Mouse (Mus musculus): Measurements from ENCODE around the gene Lrrc28. TPM values are rescaled to one million over a fixed set of nuclear protein-coding genes. Genes with fewer than 3 reads are reported as not detected.
A peak's percentile ranks its signal among the peaks of the same experiment; 100 is the strongest.

Gene Lrrc28
- total RNA-seq, 2 experiments from 2014 or later: 36.9 to 38.1 TPM

DNA sequence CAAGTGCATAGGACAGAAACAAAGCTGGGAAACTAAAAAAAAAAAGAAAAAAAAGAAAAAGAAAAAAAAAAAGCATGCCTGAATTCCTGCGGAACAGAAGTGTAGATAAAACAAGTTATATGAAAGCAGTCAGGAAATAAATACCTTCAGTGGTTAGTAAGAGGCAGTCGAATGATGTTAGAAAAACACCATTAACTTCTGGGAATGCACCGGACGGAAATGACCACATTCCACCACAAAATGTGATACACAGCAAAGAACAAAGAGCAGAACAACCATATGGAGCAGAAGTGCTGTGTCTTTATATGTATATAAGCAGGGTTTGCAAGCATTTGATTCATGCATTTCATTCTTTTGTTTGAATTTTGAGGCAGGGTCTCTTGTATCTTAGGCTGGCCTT, 28.2 kb downstream of the Lrrc28 start:
- no peak for DNase-seq (ENCODE audit: extremely low spot score in 1 of 2, low spot score in 2 of 2)
- no peak for TF ChIP-seq CTCF (IDR thresholded peaks at IDR 0.05)
- H3K4me3 ChIP-seq: no peak overlapping the region
- intact Hi-C loops (cut with DNase I): loop anchor here (5.0 kb wide), 1 partner anchor 50 kb away; no protein-coding TSS in a partner anchor
- H3K27ac ChIP-seq: no peak overlapping the region

GRCm38 (mm10) chr7:67614464-67614861, 30.6 kb downstream of the Lrrc28 start:
- intact Hi-C loops (cut with DNase I): no loop called here
- TF ChIP-seq CTCF (IDR thresholded peaks at IDR 0.05): no peak
- no peak overlapping the region for H3K27ac ChIP-seq
- DNase-seq (ENCODE audit: extremely low spot score in 1 of 2, low spot score in 2 of 2): peak in 1 of 2 experiments; percentile 3
- no peak overlapping the region for H3K4me3 ChIP-seq

DNA sequence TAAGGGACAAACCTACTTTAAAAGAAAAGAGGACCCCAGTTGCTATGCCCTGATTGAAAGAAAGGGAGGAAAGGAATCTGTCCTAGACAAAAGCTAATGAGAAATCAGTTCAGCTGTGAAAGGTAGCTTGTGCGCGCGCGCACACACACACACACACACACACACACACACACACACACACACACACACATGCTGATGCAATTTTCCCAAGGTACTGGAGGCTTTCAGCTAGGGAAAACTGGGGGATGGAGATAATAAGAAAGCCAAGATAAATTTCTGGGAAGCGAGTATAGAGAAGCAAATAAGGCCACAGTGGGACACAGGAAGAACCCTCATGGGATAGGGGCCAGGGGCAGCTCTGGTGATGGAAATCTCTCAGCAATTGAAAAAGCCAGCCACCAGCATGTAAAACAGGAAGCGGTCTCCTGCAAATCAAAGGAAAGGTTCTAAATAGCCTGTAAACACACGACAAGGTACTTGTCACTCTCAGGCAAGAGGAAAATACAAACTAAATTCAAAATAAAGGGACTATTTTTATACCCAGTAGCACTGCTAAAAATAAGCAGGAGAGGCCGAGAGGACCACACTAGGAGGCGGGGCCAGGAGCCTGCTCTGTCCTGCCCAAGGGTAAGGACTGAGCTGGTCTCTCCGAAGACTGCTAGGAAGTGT, 31.1 kb downstream of the Lrrc28 start:
- H3K27ac ChIP-seq: no peak overlapping the region
- intact Hi-C loops (cut with DNase I): no loop called here
- DNase-seq (ENCODE audit: extremely low spot score in 1 of 2, low spot score in 2 of 2): peak in 1 of 2 experiments; percentile 6
- TF ChIP-seq CTCF (IDR thresholded peaks at IDR 0.05): no peak
- no peak overlapping the region for H3K4me3 ChIP-seq

DNA sequence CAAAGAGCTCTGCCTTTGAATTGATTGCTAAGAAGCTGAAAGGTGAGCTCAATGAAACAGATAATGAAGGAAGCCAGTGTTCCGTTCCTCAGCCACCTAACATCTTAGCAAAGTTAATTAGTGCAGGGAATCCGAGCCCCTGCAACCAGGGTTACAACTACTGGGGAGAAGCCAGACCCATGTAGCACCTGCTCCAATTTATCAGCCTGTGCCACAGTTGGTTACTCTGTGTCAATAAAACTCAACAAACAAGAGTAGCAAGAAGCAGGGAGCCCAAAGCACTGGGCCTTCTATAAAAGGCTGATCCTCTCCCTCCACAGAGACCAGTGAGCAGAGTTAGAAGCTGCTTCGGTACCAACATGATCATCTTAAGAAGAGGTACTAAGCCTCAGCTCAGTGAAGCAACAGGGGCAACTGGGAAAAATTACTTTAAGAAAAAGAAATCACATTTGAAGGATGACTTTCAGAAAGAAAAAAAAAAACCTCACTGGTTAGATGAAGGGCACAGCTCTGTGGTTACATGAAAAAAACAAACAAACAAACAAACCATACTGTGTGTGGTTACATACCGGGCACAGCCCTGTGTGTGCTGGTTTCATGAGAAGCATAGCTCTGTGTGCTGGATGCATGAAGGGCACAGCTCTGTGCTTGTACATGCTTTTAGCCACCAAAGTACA, 36.6 kb downstream of the Lrrc28 start:
- Histone ChIP-seq H3K4me3 (no peak overlapping the region), H3K27ac (no peak overlapping the region)
- DNase-seq (ENCODE audit: extremely low spot score in 1 of 2, low spot score in 2 of 2): no peak
- TF ChIP-seq CTCF (IDR thresholded peaks at IDR 0.05): no peak
- intact Hi-C loops (cut with DNase I): no loop called here

GRCm38 (mm10) chr7:67607669-67608347, 37.3 kb downstream of the Lrrc28 start:
- no peak overlapping the region for H3K27ac ChIP-seq
- intact Hi-C loops (cut with DNase I): no loop called here

DNA sequence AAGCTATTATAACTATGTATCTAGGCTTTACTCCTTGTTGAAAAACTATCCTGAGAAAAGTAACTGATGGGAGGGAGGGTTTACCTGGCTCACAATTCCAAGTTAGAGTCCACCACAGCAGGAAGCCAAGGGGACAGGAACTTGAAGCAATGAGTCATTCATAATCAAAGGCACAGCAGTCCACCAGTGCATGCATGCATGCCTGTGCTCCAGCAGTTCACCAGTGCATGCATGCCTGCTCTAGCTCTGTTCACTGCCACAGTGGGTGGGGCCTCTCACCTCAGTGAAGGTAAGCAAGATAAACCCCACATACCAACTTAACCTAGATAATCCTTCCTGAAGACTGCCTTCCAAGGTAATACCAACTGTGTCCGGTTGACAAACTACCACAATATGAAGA, 38.8 kb downstream of the Lrrc28 start:
- Histone ChIP-seq H3K27ac (no peak overlapping the region), H3K4me3 (no peak overlapping the region)
- no peak for TF ChIP-seq CTCF (IDR thresholded peaks at IDR 0.05)
- no peak for DNase-seq (ENCODE audit: extremely low spot score in 1 of 2, low spot score in 2 of 2)
- intact Hi-C loops (cut with DNase I): no loop called here

More at GRCm38 (mm10) chr7:67607669-67608347, 37.3 kb downstream of the Lrrc28 start:
- no peak overlapping the region for H3K4me3 ChIP-seq
- no peak for DNase-seq (ENCODE audit: extremely low spot score in 1 of 2, low spot score in 2 of 2)
- no peak for TF ChIP-seq CTCF (IDR thresholded peaks at IDR 0.05)

DNA sequence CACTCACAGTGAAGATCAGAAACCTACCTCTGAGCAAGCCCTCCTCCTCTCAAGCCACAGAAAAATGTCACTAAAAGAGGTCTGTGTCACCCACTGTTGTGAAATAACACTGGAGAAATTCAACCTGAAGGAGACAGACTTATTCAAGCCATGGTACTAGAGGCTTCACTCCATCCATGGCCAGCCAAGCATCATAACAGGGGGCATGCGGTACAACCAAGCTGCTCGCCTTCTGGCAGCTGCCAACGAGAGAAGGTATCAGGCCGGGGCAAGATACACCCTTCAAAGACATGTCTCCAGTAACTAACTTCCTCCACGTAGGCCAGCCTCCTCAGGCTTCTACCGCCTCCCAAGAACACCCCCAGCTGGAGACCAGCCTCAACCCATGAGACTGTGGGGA, 40.0 kb downstream of the Lrrc28 start:
- intact Hi-C loops (cut with DNase I): no loop called here
- Histone ChIP-seq H3K4me3 (no peak overlapping the region), H3K27ac (no peak overlapping the region)
- no peak for TF ChIP-seq CTCF (IDR thresholded peaks at IDR 0.05)
- DNase-seq (ENCODE audit: extremely low spot score in 1 of 2, low spot score in 2 of 2): no peak

- TF ChIP-seq CTCF (IDR thresholded peaks at IDR 0.05): no peak
- Histone ChIP-seq H3K27ac (no peak overlapping the region), H3K4me3 (no peak overlapping the region)
- DNase-seq (ENCODE audit: extremely low spot score in 1 of 2, low spot score in 2 of 2): peak; percentile 41 to 69
- intact Hi-C loops (cut with DNase I): no loop called here
These were observed 47.0 kb downstream of the Lrrc28 start for GRCm38 (mm10) chr7:67598050-67598449.

DNA sequence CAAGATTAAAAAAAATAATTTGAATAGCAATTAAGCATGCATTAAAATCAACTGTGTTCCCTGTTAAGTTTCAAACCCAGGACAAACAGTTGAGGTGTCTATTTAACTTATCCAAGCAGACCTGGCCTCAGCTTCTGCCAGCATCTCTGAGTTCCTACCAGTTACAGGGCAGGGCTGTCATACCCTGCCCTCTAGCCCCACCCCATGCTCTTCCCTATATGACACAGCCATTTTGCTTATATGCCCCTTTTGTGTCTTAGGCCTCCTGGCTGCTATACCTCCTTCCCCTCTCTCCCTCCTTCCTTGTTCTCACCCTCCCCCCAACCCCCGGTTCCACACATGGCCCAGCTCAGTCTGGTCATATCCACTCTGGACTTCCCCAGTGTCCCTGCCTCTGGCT, 48.1 kb downstream of the Lrrc28 start:
- DNase-seq (ENCODE audit: extremely low spot score in 1 of 2, low spot score in 2 of 2): no peak
- Histone ChIP-seq H3K27ac (no peak overlapping the region), H3K4me3 (no peak overlapping the region)
- intact Hi-C loops (cut with DNase I): no loop called here
- TF ChIP-seq CTCF (IDR thresholded peaks at IDR 0.05): no peak

DNA sequence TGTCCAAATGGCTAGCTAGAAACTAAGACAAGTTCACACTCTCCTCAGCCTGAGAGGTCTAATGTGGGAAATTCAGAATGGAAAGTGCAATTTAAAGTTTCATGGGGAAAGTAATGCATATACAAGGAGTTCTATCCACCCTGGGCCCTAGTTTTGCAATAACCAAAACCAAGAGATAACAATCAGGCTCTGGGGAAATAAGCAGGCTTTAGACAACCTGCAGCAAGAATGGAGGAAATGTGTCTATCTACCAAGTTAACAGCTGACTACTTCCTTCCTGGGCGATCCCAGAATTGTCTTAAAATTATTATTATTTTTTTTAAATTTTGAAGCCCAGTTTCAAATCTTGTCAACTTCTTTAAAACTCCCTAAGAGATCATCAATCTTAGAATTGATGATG, 48.7 kb downstream of the Lrrc28 start:
- DNase-seq (ENCODE audit: extremely low spot score in 1 of 2, low spot score in 2 of 2): no peak
- intact Hi-C loops (cut with DNase I): no loop called here
- no peak overlapping the region for H3K27ac ChIP-seq
- TF ChIP-seq CTCF (IDR thresholded peaks at IDR 0.05): no peak
- no peak overlapping the region for H3K4me3 ChIP-seq

GRCm38 (mm10) chr7:67593902-67594301, 51.2 kb downstream of the Lrrc28 start:
- intact Hi-C loops (cut with DNase I): no loop called here
- no peak for DNase-seq (ENCODE audit: extremely low spot score in 1 of 2, low spot score in 2 of 2)
- H3K27ac ChIP-seq: no peak overlapping the region
- no peak overlapping the region for H3K4me3 ChIP-seq
- TF ChIP-seq CTCF (IDR thresholded peaks at IDR 0.05): no peak

DNA sequence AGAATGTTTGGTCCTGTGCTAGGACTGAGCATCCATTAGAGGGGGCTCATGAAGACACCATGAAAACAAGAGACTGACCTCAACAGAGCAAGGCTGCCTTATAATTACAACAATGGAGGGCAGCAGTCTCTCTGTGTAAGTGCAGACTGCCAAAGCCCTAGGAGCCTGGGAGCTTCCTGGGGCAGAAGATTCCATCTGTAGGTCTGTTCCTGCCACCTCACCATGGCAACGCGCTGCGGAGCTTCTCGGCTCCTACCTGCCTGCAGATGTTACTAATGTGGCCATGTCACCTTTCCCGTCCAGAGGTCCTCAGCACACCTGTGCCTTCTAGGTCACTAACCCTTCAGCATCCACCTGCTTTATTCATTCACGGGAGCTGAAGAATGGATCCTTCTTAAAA, 52.4 kb downstream of the Lrrc28 start:
- intact Hi-C loops (cut with DNase I): no loop called here
- no peak for TF ChIP-seq CTCF (IDR thresholded peaks at IDR 0.05)
- DNase-seq (ENCODE audit: extremely low spot score in 1 of 2, low spot score in 2 of 2): no peak
- no peak overlapping the region for H3K4me3 ChIP-seq
- no peak overlapping the region for H3K27ac ChIP-seq
